Mouse (Mus musculus) CH12.LX (cell line): ENCODE measurements around the gene Gabre. TPM values are rescaled to one million over a fixed set of nuclear protein-coding genes. Genes with fewer than 3 reads are reported as not detected.

Experiments
- DNase-seq: peaks from one replicate; pipeline ENCODE4 v3.0.0-alpha.2; 2013; ENCODE audit errors: extremely low read depth
- H3K27ac ChIP-seq: 2 replicates; pipeline ENCODE4 v1.5.1; 2012; ENCODE audit warnings: low read depth, mild to moderate bottlenecking, control low read depth, moderate library complexity; ENCODE audit not compliant: insufficient read depth
- H3K27me3 ChIP-seq: replicated peaks from 2 replicates; pipeline ENCODE3; 2012; ENCODE audit warnings: inconsistent platforms
- H3K36me3 ChIP-seq, 2 experiments: replicated peaks in 1 of 2; 2 replicates each; pipeline versions ENCODE3 to v1.6.1; 2012; ENCODE audit warnings: inconsistent platforms in 1 of 2, low read length in 1 of 2, mild to moderate bottlenecking in 1 of 2, mixed read lengths in 1 of 2, moderate library complexity in 1 of 2; ENCODE audit not compliant: control insufficient read depth in 1 of 2, insufficient read depth in 1 of 2
- H3K4me1 ChIP-seq, 2 experiments: 2 replicates each; pipeline ENCODE4 v1.6.1; 2012; ENCODE audit warnings: inconsistent platforms in 1 of 2, moderate library complexity in 1 of 2; ENCODE audit not compliant: insufficient read depth in 2 of 2, control insufficient read depth in 1 of 2
- H3K4me2 ChIP-seq: 2 replicates; pipeline ENCODE4 v1.6.1; 2012; ENCODE audit warnings: low read depth, mild to moderate bottlenecking, control low read depth; ENCODE audit not compliant: poor library complexity, insufficient read depth, severe bottlenecking
- H3K4me3 ChIP-seq, 3 experiments: fragments of 150-350 bp in 1 of 3; sonication (generic) in 1 of 3; replicated peaks in 1 of 3; 2 replicates each; pipeline versions ENCODE3 to v1.5.1; 2011 to 2012; ENCODE audit warnings: low read depth in 2 of 3, low read length in 2 of 3, mild to moderate bottlenecking in 2 of 3, moderate library complexity in 2 of 3, control low read depth in 1 of 3, improper control_type of control experiment in 1 of 3, inconsistent platforms in 1 of 3, mixed read lengths in 1 of 3; ENCODE audit not compliant: poor library complexity in 1 of 3
- H3K79me2 ChIP-seq: replicated peaks from 2 replicates; pipeline ENCODE4 v1.6.1; 2012; ENCODE audit warnings: mild to moderate bottlenecking, moderate library complexity; ENCODE audit not compliant: control insufficient read depth, poor library complexity, insufficient read depth, severe bottlenecking; ENCODE audit errors: extremely low read depth
- H3K9ac ChIP-seq: 2 replicates; pipeline ENCODE4 v1.6.1; 2012; ENCODE audit warnings: low read depth, mild to moderate bottlenecking, control low read depth, moderate library complexity; ENCODE audit not compliant: insufficient read depth
- H3K9me3 ChIP-seq: replicated peaks from 2 replicates; pipeline ENCODE3; 2012; ENCODE audit warnings: low read length, inconsistent platforms, mixed read lengths
- BHLHE40 ChIP-seq: IDR thresholded peaks from 2 replicates; pipeline ENCODE4 v1.6.1; 2011; ENCODE audit warnings: mild to moderate bottlenecking, low read depth, low read length, improper control_type of control experiment
- E2F4 ChIP-seq: IDR thresholded peaks from 2 replicates; pipeline ENCODE4 v1.6.1; 2011; ENCODE audit warnings: low read depth, low read length, improper control_type of control experiment; ENCODE audit not compliant: insufficient replicate concordance
- ELF1 ChIP-seq: IDR thresholded peaks from 2 replicates; pipeline ENCODE4 v1.6.1; 2014; ENCODE audit warnings: low read depth, mild to moderate bottlenecking, inconsistent platforms, low read length, improper control_type of control experiment
- ETS1 ChIP-seq: conservative IDR thresholded peaks from 2 replicates; pipeline ENCODE4 v1.6.1; 2012; ENCODE audit warnings: low read depth, mild to moderate bottlenecking, inconsistent platforms, low read length, improper control_type of control experiment, moderate library complexity
- GABPA ChIP-seq: IDR thresholded peaks from 2 replicates; pipeline ENCODE4 v1.6.1; 2012; ENCODE audit warnings: low read depth, low read length, improper control_type of control experiment, inconsistent platforms; ENCODE audit not compliant: insufficient replicate concordance
- HCFC1 ChIP-seq: IDR thresholded peaks from 2 replicates; pipeline ENCODE4 v1.6.1; 2012; ENCODE audit warnings: low read depth, mild to moderate bottlenecking, inconsistent platforms, low read length, improper control_type of control experiment
- IRF4 ChIP-seq: IDR thresholded peaks from 2 replicates; pipeline ENCODE4 v1.6.1; 2014; ENCODE audit warnings: low read depth, mild to moderate bottlenecking, inconsistent platforms, low read length, improper control_type of control experiment
- JUN ChIP-seq: IDR thresholded peaks from 2 replicates; pipeline ENCODE4 v1.6.1; 2011; ENCODE audit warnings: low read depth, mild to moderate bottlenecking, low read length, improper control_type of control experiment, moderate library complexity; ENCODE audit not compliant: insufficient read depth
- JUND ChIP-seq: conservative IDR thresholded peaks from 2 replicates; pipeline ENCODE4 v1.6.1; 2011; ENCODE audit warnings: low read depth, low read length, improper control_type of control experiment
- KAT2A ChIP-seq: IDR thresholded peaks from 2 replicates; pipeline ENCODE4 v1.6.1; 2012; ENCODE audit warnings: low read length, improper control_type of control experiment, inconsistent platforms; ENCODE audit not compliant: insufficient replicate concordance
- MAFK ChIP-seq: IDR thresholded peaks from 2 replicates; pipeline ENCODE4 v1.6.1; 2011; ENCODE audit warnings: low read length, improper control_type of control experiment; ENCODE audit not compliant: insufficient replicate concordance
- MXI1 ChIP-seq: IDR thresholded peaks from 2 replicates; pipeline ENCODE4 v1.6.1; 2011; ENCODE audit warnings: mild to moderate bottlenecking, low read depth, low read length, improper control_type of control experiment
- PAX5 ChIP-seq: IDR thresholded peaks from 2 replicates; pipeline ENCODE4 v1.6.1; 2012; ENCODE audit warnings: low read length, inconsistent platforms, mixed read lengths
- POLR2AphosphoS2 ChIP-seq: IDR thresholded peaks from 2 replicates; pipeline ENCODE4 v1.6.1; 2011; ENCODE audit warnings: low read depth, low read length, improper control_type of control experiment
- SIN3A ChIP-seq: IDR thresholded peaks from 2 replicates; pipeline ENCODE4 v1.6.1; 2012; ENCODE audit warnings: low read length, improper control_type of control experiment, inconsistent platforms
- SMC3 ChIP-seq: IDR thresholded peaks from 2 replicates; pipeline ENCODE4 v1.6.1; 2011; ENCODE audit warnings: low read depth, low read length, improper control_type of control experiment
- TCF12 ChIP-seq: IDR thresholded peaks from 2 replicates; pipeline ENCODE4 v1.6.1; 2014; ENCODE audit warnings: low read depth, mild to moderate bottlenecking, inconsistent platforms, low read length, improper control_type of control experiment
- UBTF ChIP-seq: IDR thresholded peaks from 2 replicates; pipeline ENCODE4 v1.6.1; 2012; ENCODE audit warnings: low read depth, mild to moderate bottlenecking, inconsistent platforms, low read length, improper control_type of control experiment, moderate library complexity
- USF1 ChIP-seq: IDR thresholded peaks from 2 replicates; pipeline ENCODE4 v1.6.1; 2014; ENCODE audit warnings: low read depth, mild to moderate bottlenecking, inconsistent platforms, low read length, improper control_type of control experiment
- USF2 ChIP-seq: conservative IDR thresholded peaks from 2 replicates; pipeline ENCODE4 v1.6.1; 2011; ENCODE audit warnings: low read depth, low read length, improper control_type of control experiment
- ZC3H11A ChIP-seq: IDR thresholded peaks from 2 replicates; pipeline ENCODE4 v1.6.1; 2012; ENCODE audit warnings: low read depth, mild to moderate bottlenecking, inconsistent platforms, low read length, improper control_type of control experiment
- ZKSCAN1 ChIP-seq: IDR thresholded peaks from 2 replicates; pipeline ENCODE4 v1.6.1; 2012; ENCODE audit warnings: low read depth, inconsistent platforms, low read length, improper control_type of control experiment, borderline replicate concordance
- ZNF384 ChIP-seq: IDR thresholded peaks from 2 replicates; pipeline ENCODE4 v1.6.1; 2012; ENCODE audit warnings: low read depth, low read length, improper control_type of control experiment, inconsistent platforms
- dilution Hi-C: fragments of 300-500 bp; cut with MboI; formaldehyde crosslinking; loops from 2 replicates; pipeline ENCODE4 v1.14.3; 2020; ENCODE audit warnings: low sequenced_read_pairs; ENCODE audit not compliant: extremely low pct_unique_long_range_greater_than_20kb, extremely low pct_ligation_motif_present
- in situ Hi-C: fragments of 300-500 bp; cut with MboI; formaldehyde crosslinking; loops from 3 replicates; pipeline ENCODE4 v1.14.3; 2019; ENCODE audit warnings: low sequenced_read_pairs, low pct_ligation_motif_present, low pct_unique_long_range_greater_than_20kb, mixed read lengths
- polyA plus RNA-seq: library from polyadenylated mRNA; unstranded; fragments of >175 nt; gene quantifications from 2 replicates; pipeline ENCODE4 v1.2.1, GENCODE M21; 2012; ENCODE audit warnings: low read depth; ENCODE audit not compliant: insufficient read length
- total RNA-seq, 2 experiments: library from RNA; depleted of rRNA; stranded (reverse); fragments of 300-350 nt in 1 of 2; fragments of >200 nt in 1 of 2; gene quantifications; 2 replicates each; pipeline ENCODE4 v1.2.3; 2012 to 2014

Gabre gene
- total and polyA plus RNA-seq, 3 experiments = not detected

- Histone ChIP-seq H3K27ac (no peak overlapping the region), H3K9ac (no peak overlapping the region), H3K36me3 (no peaks in the 10 kb centered on the region), H3K27me3 (no peaks in the 10 kb centered on the region), H3K4me2 (no peak overlapping the region), H3K4me3 (no peak overlapping the region), H3K9me3 (no peaks in the 10 kb centered on the region), H3K4me1 (no peaks in the 10 kb centered on the region), H3K79me2 (no peaks in the 10 kb centered on the region)
- in situ Hi-C loops = no loop called here
- no peak for DNase-seq
- dilution Hi-C loops = no loop called here
- TF ChIP-seq BHLHE40 (no peak), UBTF (no peak), SIN3A (no peak), ZC3H11A (no peak), IRF4 (no peak), GABPA (no peak), USF2 (no peak), KAT2A (no peak), ZNF384 (no peak), ELF1 (no peak), MAFK (no peak), HCFC1 (no peak)
These were observed 4.0 kb downstream of the Gabre start for GRCm38 (mm10) chrX:72270637-72271036.

- TF ChIP-seq ELF1 (no peak), USF1 (no peak), HCFC1 (no peak), PAX5 (no peak), JUND (no peak), SMC3 (no peak), ZNF384 (no peak), MXI1 (no peak), E2F4 (no peak), TCF12 (no peak), POLR2AphosphoS2 (no peak), JUN (no peak), ZKSCAN1 (no peak), ETS1 (no peak)
- Histone ChIP-seq H3K9ac (no peak within 1 kb of the TSS), H3K27me3 (no peaks in the 10 kb centered on the region), H3K4me2 (no peak within 1 kb of the TSS), H3K36me3 (no peaks in the 10 kb centered on the region), H3K27ac (no peak within 1 kb of the TSS), H3K4me3 (no peak within 1 kb of the TSS), H3K79me2 (no peaks in the 10 kb centered on the region), H3K4me1 (peaks cover 0 to 8% of the 10 kb centered on the region in 2 experiments; a peak in 1 of 4 replicates), H3K9me3 (no peaks in the 10 kb centered on the region)
- dilution Hi-C loops (no loop called here), in situ Hi-C loops (no loop called here)
- DNase-seq = peak; percentile 6
These were observed 52.9 kb downstream of the Gabre start, which contains the start of gene Magea4 for GRCm38 (mm10) chrX:72221717-72222116. TSS of gene Magea4 (plus strand) at chrX:72222017.

Other genes starting within 250 kb of the Gabre start
- gene Magea4, start 52.8 kb downstream of the Gabre start, total RNA-seq (2012; rRNA removed) = not detected in 2 replicates
- not detected in 2 replicates for gene Magea4, start 52.8 kb downstream of the Gabre start, total RNA-seq (2014; rRNA removed)
- not detected in 2 replicates for gene Magea4, start 52.8 kb downstream of the Gabre start, polyA plus RNA-seq
- gene Magea10, start 112.1 kb upstream of the Gabre start, total RNA-seq (2012; rRNA removed) = not detected in 2 replicates
- not detected in 2 replicates for gene Magea10, start 112.1 kb upstream of the Gabre start, total RNA-seq (2014; rRNA removed)
- gene Magea10, start 112.1 kb upstream of the Gabre start, polyA plus RNA-seq = not detected in 2 replicates